Mouse (Mus musculus): ENCODE measurements at regions not wholly inside any gene's neighbourhood (a gene's known extent, or its start where the extent isn't known, plus 50 kb on each side); places are given as distances from the start of the nearest gene placed in this dataset.

GRCm38 (mm10) chr8:102443006-102443405 lies 342.4 kb downstream of the Cdh11 start:
- intact Hi-C loops (cut with DNase I), result no loop called here
- DNase-seq, result no peak

DNA sequence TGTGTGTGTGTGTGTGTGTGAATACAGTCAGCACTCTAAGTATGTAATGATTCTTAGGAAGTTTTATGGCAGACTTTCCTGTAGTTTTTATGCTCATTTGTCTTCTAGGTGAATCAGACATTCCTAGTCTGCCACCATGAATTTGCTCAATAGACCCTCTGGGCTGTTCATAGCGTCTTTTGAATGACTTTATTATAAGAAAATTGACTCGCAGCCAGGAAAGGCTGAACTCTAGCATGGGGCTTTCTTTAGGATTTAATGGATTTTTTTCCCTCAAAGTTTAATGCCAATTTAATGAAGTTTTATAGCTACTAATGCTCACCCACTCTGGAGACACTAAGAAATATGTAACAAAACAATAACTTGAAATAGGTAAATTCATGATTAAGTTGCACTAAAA lies 363.6 kb downstream of the Cdh11 start:
- intact Hi-C loops (cut with DNase I), result no loop called here
- no peak for DNase-seq

DNA sequence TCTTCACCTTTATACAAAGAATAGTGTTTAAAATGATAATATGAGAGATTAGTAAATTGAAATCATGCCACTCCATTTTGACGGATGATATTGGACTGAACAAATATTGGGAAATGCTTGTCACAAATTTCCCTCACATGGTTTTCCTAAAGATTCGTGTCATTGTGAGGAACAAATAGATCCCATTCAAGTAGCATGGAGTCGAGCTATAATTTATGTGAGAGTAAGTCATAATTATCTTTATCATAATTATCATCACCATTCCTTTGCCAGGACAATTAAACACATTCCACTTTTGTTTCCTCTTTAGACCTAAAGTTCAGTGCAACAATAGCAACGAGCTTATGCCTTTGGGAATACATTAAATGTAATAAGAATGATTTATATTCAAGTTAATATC lies 370.5 kb downstream of the Cdh11 start:
- intact Hi-C loops (cut with DNase I), result no loop called here
- DNase-seq, result no peak

DNA sequence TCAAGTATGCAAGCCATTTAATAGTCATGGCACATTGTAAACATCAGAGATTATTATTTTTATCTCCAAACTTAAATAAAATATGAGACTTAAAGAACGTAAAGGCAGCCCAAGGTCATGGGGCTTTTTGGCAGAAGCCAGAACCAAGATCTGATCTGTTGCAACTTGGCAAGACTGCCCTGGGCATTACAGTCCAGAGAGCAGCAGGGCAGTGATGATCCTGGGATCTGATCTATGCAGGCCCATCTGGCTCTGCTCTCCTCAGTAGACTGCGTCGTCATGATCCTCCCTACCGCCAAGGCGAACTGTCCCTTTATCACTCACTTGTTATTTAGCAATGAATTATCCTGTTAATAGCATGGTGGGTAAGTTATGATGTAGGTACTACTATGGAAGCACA lies 372.0 kb downstream of the Cdh11 start:
- intact Hi-C loops (cut with DNase I), result no loop called here

GRCm38 (mm10) chr8:102387591-102387990 lies 397.9 kb downstream of the Cdh11 start:
- intact Hi-C loops (cut with DNase I), result no loop called here
- no peak for DNase-seq

More for the DNA sequence above, 372.0 kb downstream of the Cdh11 start:
- no peak for DNase-seq

DNA sequence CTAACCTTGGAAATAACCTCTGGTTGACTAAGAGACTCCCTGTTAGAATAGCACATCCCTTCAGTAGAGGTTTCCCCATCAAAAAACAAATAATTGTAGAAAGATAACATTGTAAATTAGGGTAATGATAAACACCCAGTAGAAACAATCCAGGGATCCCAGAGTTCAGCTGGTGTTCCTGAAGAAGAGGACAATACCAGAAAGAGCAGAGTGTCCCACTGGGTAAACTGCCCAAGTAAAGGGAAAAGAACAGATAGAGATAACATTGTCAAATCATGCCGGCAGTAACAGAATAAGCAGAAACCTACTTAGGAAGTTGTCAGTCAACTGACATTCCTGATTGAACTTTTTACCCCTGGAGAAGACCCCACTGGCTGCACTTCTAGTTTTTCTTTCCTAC lies 440.1 kb downstream of the Cdh11 start:
- intact Hi-C loops (cut with DNase I), result no loop called here
- no peak for DNase-seq

- DNase-seq, result no peak
- intact Hi-C loops (cut with DNase I), result loop anchor here (10.0 kb wide), 1 partner anchor 1642 kb away; no protein-coding TSS in a partner anchor
Measured at GRCm38 (mm10) chr8:102332511-102332910, 452.9 kb downstream of the Cdh11 start.

GRCm38 (mm10) chr8:102331151-102331550 lies 454.3 kb downstream of the Cdh11 start:
- intact Hi-C loops (cut with DNase I), result loop anchor here (10.0 kb wide), 1 partner anchor 1644 kb away; no protein-coding TSS in a partner anchor
- DNase-seq, result no peak

DNA sequence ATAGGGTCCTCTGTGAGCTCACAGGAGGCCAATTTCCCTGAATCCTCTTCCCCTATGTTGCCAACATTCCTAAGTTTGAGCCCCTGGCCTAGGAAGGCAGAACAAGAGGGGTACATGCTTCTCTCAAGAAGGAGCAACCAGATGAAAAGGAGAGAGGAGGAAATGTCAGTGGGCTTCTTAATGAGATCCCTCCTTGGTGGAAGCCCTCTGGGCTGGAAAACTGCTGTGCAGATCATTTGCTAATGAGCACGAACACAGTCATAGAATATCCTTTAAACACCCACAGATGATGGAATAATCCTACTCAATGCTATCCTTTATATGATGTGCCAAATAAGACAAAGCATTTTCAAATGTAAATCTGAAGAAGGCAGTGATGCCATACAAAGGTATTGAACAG lies 455.5 kb downstream of the Cdh11 start:
- intact Hi-C loops (cut with DNase I), result loop anchor here (10.0 kb wide), 1 partner anchor 1645 kb away; no protein-coding TSS in a partner anchor
- DNase-seq, result no peak

All from gastrocnemius, postnatal 36 days (tissue).